Mouse (Mus musculus) lung, postnatal 14 days (tissue): ENCODE data around the gene Itsn1.
A peak's percentile ranks its signal among the peaks of the same experiment; 100 is the strongest.

Source experiments
- DNase-seq: peaks from one replicate; pipeline ENCODE4 v3.0.0; 2021

Gene Itsn1

DNA sequence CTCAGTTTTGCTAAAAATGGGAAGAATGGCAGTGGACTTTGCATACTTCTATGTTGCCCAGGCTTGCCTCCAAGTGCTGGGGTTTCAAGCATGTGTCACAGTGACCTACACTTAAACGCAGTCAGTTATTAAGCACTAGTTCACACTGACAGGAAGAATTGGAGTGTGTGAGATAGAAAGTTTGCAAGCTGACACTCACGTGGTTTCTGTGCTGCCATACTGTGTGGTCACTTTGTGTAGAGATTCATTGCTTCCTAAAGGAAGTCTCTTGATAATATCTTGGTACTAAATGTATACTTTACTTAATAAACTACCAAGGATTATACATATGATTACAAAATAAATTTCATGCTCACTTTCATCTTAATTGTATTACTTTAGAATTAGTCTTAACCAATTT is 3.7 kb downstream of the Itsn1 start:
- DNase-seq = no peak

DNA sequence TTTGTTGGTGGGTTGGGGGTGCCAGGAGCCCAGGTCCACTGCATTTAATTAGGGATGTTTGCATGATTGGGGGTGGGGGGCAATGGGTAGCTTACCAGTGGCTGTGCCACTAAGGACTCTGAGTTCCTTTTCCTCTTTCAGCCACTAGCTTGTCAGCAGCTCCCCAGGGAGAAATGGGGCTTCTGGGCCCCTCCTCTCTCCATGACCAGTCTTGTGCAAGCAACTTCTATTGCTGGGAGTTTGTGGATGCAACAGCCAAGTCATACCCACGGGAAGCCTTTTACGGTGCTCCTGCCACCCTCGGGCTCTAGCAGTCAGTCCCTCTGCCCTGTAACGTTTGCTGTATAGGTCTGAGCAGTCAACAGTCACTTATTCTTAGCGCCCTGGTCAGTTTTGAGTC is 5.7 kb downstream of the Itsn1 start:
- peak; percentile 18 for DNase-seq

DNA sequence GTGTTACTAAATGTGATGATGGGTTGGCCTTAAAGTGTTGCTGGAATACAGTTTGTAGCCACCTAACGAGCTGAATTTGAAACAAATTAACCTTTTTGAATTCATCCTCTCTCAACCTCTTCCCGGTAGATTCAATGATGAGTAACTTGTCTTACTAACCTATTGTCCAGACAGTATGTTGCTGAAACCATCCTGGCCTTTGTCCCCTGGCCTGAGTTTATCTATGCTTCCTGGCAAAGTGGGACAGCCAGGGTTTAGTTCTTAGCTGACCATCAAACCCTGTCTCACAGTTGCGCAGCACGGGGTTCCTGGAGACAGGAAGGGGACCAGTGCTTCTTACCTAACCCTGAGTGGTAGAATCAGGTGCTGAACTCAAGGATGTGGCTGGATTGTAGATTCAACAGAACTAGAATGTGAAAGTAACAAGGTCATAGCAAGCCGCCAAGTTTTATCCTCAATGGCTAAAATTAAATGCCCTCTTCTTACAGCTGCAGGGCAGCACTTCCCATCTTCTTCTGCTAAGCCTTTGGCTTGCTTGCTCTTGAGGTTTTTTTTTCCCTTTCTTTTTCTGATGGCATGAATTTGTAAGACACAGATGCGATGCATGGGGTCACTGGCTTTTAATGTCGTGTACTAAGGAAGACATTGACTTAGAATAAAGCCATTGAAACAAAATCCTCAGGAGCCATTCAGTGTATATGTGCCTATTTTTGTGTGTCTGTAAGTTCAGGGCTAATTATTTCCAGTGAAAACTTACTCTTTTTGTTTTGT is 7.2 kb downstream of the Itsn1 start:
- DNase-seq = no peak

DNA sequence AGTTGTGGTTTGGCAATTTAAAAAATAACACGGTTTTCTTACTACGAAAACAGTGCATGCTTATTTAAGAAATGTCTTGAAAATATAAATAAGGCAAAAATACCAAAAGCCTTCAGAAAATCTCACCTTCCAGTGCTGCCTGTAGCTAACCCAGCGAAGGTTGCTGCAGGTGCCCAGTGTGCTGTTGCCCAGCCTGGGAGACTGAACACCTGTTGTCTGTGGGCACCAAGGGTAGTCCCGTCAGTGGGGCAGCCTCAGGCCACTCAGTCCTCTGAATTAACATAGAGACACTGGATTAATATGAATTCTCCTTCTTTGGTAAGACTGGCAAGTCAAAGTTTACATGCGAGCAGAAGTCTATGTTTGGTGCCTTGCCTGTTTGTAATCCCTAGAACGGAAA is 9.4 kb downstream of the Itsn1 start:
- no peak for DNase-seq

DNA sequence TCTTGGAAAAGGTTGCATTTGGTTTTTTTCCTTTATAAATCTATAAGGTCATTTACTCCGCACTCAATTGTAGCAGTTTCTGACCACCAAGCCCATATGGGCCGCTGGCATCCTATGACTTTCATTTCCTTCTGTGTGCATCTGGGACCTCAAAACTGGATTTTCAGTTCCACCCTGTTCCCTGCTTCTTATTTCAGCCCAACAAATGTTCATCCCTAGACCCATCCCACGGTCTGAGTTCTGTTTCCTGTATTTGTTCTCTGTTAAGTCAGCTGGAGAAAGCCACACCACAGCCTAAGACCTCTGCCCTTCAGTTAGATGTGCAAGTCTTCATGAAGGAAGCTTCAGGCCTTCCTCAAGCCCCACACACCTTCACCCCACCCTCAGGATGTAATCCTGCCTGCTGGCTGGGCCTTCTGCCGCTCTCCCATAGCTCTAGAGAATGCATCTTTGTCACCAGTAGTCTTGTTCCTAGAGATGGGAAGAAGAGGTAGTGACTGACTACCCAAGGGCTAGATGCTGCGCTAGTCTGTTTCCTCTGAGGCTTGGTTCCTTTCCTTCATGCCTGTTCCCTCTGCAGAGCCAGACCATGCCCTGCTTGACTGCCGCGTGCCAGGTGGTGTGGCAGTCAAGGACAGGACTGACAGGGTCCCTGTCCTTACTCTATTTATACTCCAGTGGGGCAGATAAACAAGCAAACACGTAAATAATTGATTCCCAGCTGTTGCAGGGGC is 11.3 kb downstream of the Itsn1 start:
- no peak for DNase-seq

DNA sequence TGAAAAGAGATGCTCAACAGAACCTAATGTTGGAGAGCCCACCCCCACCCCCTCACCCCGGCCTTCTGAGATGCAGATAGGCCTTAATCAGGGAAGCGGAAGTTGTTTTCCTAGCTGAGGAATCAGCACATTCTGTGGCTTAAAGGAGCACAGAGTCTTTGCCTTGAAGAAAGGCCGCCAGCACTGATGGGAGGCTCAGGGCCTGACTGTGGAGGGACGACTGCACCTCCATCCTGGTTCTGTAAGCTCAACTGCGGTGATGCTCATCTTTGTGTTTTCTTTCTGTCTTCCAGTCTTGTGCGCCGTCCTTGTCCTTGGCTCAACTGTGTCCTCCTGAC is 11.8 kb downstream of the Itsn1 start:
- no peak for DNase-seq

DNA sequence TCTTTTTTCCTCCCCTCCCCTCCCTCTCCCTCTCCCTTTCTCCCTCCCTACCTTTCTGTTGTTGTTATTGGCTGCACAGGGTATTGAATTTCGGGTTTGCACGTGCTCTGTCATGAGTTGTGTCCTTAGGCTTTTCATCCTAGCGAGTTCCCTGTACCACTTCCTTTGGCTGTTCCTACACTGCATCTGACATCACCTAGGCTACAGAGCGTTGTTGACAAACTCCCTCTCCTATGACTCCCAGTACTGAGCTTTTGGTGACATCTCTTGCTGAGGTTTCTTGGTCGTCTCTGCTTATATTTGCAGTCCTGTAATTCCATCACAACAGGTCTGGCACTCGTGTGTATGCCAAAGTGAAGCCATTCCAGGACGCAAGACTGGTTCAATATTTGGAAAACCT is 14.0 kb downstream of the Itsn1 start:
- no peak for DNase-seq

DNA sequence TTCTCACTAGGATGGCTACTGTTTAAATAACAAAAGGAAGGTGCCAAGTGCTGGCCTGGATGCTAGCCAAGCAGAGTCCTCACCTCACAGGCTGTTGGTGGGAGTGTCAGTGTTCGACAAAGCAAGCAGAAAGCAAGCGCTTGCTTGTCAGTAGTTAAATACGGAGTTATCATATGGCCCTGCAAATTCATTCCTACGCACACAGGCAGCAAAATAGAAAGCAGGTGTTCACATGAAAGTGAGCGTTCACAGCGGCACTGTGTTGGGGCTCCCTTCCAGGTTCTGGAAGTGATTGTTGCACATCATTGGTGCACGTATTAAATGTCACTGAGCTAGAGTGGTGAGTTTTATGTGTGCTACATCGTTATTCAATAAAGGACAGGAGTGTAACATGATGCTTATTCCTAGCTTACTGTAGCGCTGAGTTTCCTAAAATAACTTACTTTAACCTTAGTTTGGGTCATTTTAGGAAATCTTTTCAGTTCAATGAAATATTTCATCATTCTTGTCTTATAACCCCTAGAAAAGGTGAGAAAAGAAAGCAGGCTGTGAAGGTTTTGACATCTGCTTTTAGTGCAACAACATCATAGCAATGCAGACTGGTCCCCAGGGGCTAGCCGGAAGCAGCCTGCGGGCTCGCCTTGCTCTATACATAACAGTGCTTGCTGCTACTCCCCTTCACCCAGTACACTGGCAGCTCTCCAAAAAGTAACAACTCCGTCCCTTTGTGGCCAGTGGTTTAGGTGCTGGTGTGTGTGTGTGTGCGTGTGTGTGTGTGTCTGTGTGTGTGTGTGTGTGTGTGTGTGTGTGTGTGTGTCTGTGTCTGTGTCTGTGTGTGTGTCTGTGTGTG is 17.2 kb downstream of the Itsn1 start:
- peak; percentile 39 for DNase-seq

DNA sequence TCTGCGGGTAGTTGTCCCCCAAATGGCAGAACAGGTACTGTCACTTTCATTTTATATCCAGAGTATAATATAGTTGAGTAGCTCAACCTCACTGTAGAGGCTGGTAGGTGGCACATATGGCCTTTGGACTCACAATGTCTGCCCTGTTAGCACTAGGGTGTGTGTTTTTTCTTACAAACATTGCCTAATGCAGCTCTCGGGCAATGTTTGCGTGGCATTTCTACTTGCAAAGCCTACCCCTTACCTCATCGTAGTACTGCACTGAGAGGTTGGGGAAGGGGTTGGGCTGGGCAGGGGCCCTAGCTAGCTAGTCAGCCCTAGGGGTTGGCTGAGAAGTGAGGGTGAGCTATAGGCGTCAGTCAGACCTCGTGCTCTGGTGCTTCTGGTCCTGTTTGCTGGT is 18.5 kb downstream of the Itsn1 start:
- DNase-seq = no peak

DNA sequence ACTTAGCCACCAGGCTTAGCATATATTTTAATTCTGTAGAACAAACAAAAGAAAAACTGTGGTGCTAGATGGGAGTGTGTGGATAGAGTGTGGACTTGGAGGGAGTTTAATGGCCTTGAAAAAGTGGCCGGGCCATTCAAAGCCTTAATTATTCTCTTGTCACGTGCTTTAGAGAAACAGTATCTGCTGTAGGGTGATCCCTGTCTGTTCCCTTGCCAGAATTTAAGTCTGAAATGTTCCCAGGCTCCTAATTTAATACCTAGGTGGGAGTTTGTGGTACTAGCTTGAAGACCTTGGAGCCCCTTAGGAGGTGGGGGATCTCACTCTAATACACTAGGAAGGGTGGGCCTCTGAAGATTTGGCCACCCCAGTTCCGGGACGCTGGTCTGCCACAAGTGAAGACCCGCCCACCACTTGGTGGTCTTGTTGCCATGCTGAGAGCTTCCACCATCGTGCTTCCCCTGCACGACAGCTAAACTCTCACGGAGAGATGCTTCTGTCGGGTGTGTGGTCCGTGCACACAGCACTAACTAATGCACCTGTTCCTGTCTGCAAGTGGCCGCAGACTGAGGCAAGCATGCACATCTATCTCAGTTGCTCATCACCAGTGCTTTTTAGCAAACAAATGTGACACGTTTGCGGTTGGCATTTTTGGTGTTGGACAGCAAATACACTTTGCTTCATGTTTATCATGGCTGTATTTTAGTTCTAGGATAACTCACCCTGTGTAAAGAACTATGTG is 22.7 kb downstream of the Itsn1 start:
- DNase-seq = no peak

DNA sequence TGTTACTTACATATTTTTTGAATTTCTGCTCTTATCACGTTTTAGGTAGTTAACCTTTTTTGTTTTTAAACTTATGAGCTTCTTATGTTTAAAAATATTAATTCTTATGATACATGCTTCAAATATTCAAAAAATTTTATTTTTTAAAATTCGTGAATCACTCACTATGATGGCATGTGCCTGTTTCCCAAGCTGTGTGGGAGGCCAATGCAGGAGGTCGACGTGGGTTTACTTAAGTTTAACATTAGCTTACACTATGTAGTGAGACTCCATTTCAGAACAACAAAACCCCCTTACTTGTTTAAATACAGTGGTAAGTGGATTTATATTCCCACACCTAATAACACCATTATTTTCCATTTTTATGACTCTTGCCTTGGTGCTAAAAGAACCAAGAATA is 24.5 kb downstream of the Itsn1 start:
- no peak for DNase-seq

DNA sequence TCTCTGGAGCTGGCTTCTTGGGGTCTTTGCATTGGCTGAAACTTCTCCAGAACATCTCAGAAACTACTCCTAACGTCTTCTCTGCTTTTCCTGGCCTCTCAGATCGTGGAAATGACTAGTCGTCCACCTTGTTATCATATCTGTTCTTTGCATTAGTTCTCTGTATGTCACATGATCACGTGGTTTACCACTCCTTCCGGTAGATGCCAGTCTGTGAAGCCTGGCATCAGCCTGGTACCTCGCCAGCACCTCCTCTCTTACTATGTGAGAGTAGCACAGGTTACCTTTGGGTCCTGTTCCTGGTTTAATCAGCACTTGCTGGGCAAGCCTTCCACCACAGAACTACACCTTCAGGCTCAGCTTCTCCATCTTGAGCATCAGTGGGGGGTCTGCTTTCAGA is 25.9 kb downstream of the Itsn1 start:
- no peak for DNase-seq

DNA sequence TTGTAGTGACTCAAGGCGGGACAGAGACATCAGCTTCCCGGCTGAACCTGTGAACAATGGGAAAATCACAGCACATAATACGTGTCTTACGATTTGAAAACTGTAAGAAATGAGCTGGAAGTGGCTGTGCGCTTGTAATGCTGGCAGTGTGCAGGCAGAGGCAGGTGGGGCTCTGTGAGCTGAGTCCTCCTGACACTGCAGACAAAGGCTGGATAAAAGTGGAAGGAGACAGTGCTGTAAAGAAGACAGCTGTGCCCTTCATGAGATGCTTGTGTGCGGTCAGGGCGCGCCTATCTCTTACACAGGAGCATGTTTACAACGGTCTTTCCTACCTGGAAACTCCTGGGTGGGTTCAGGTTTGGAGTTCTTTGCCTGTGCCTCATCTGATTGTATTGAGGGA is 32.1 kb downstream of the Itsn1 start:
- no peak for DNase-seq

DNA sequence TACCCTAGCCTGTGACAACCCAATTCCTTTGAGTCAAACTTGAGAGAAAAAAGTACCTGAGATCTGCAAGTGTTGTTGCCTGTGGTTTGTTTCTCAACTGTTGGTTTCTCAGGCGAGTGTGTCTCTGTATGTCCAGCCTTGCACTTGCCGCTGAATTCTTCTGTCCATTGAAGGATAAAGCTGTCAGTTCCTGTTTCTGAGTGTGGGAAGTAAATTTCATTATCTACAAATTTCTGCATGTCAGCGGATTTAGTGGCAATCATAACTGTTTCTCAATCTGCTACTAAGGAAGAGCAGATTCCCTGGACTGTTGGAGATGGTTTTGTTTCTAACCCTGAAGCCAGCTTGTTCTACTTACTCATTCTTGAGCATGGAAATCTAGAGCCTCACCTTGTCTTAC is 32.7 kb downstream of the Itsn1 start:
- DNase-seq = no peak

DNA sequence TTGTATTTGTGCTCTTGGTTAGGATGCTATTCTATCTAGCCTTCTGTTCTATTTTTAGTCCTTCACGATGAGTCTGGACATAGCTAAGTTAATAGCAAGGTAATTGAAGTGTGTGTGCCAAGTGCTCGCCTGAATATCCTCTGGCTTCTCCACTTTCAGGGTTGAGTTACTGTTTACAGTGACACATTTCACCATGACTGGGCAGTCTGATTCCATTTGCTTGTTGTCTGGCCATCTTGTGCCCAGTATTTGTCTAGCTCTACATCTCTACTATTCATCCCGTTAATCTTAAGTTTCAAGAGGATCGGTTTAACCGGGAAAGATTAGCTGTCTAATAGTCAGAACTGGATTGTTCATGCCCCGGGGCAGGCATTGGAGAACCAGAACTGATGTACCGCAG is 33.4 kb downstream of the Itsn1 start:
- DNase-seq = no peak

DNA sequence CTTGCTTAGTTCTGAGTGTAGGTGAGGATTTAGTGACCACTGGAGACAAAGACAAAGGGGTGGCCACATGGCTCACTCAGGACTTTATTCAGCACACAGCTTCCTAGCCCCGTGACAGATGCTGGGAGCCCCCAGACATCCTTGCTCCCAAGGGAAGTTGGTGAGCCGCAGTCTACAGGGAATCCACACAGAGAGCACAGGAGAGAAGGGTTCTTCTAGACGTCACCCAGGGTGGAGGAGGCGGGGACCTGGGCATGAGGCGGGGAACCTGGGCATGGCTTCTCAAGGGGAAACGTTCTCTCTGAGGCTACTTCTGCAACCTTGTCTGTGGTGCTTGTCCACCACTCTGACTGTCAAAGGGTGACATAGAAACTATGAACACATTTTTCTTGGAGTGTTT is 34.9 kb downstream of the Itsn1 start:
- peak; percentile 24 for DNase-seq

DNA sequence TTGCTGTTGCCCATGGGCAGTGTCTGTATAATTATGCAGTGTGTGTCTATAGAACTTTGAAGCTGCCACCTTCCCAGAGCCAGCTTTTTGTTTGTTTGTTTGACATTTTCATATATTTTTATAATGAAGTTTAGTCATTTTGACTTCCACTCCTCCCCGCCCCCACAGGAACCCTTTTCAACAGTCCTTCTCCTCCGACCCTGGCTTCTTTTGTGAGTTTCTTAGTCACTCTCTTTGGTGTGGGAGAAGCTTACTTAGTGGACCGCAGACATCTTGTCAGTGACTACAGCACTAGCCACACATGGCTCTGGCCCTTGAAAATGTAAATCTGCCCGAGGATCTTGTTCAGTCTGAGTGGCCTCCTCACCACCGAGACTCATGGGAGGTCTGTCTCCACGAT is 35.3 kb downstream of the Itsn1 start:
- no peak for DNase-seq

DNA sequence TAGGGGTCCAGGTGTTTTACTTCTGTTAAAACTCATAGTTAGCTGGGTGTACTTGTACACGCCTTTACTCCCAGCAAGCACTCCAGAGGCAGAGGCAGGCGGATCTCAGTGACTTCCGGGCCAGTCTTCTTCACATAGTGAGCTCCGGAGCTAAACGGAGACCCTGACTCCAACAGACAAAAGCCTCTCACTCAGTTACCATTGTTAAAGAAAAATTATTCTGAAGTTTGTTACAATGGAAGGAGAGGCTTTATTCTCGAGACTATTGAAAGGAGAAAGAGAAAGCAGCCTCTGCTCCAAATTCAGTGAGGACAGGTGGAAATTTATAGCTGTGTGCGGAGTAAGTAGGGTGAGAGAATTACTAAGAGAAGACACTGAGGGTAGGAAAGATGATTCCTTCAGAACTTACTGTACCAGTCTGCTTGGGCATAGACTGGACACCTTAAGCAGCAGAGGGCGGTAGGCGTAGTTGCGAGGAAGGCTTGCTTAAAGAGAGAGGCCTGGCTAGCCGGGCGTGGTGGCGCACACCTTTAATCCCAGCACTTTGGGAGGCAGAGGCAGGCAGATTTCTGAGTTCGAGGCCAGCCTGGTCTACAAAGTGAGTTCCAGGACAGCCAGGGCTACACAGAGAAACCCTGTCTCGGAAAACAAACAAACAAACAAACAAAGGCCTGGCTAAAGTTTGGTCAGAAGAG is 36.2 kb downstream of the Itsn1 start:
- DNase-seq = no peak

DNA sequence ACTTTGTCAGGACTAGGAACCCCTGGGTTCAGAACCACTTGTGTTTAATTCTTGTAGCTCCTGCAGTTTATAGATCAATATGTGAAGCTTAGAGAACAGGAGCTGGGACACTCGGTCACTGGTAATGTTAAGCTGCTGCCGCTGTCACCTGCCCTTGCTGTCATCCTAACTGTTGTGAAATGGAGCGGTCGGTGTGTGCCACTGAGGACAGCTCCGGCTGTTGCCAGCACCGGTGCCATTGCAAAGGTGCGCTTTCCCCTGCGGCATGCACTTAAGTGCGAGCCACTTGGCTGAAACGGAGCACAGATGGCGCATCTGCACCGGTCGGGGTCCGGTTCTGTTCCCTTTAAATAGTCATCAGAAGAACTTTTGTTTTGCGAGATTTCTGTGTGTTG is 36.7 kb downstream of the Itsn1 start:
- DNase-seq = no peak

DNA sequence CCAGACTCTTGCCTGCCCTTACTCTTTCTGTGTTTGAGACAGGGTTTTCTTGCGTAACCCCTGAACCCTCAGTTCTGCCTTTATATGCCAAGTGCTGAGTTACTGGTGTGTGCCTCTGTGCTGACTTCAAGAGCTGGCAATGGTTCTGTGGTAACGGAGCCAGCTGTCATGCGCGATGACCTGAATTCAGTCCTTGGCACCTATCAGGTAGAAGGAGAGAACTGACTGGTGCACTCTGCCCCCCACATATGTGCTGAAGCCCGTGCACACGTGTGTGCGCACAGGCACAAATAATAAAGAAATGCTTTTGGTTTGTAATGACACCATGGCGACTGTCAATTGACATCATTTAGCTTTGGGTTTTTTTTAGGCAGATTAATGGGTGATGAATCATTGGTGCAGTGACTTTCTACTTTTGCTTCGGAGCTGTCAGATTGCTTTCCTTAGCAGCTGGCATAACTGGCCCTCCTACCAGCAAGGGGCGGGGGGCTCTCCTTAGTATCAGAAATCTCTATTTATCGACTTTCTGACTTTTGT is 38.2 kb downstream of the Itsn1 start:
- DNase-seq = peak; percentile 20

DNA sequence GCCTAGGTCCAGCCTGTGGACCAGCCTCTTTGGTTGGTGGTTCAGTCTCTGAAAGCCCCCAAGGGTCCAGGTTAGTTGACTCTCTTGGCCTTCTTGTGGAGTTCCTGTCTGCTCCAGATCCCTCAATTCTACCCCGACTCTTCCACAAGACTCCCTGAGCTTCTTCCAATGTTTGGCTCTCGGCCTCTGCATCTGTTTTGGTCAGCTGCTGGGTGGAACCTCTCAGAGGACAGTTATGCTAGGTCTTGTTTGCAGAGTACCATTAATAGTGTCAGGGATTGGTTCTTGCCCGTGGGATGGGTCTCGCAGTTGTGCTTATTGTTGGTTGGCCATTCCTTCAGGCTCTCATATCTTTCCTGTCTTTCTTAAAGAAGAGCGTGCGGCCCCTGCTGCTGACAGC is 39.5 kb downstream of the Itsn1 start:
- DNase-seq = no peak

DNA sequence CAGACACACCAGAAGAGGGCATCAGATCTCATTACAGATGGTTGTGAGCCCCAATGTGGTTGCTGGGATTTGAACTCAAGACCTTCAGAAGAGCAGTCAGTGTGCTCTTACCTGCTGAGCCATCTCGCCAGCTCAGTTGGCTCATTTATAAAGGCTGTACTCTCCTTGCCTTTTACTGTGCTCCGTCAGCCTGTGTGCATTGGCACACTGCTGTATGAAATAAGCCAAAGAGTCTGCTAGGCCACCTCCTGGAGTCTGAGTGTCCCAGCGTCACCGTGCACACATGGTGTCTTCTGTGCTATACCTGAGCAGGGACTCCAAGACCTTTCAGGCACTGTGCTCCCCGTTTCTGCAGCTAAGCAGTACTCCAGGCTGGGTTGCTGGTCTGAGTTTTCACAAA is 40.8 kb downstream of the Itsn1 start:
- DNase-seq = no peak
